Mouse (Mus musculus): ENCODE measurements at regions not wholly inside any gene's neighbourhood (a gene's known extent, or its start where the extent isn't known, plus 50 kb on each side); places are given as distances from the start of the nearest gene placed in this dataset.

GRCm38 (mm10) chr12:16075962-16076361, 259.2 kb upstream of the Trib2 start:
- Histone ChIP-seq H3K36me3 (ENCODE audit: control insufficient read depth, insufficient read depth, low read length) (no peaks in the 10 kb centered on the region), H3K27ac (ENCODE audit: low read length) (no peak overlapping the region), H3K4me3 (ENCODE audit: low read depth, low read length) (no peak overlapping the region), H3K27me3 (ENCODE audit: control insufficient read depth, insufficient read depth, low read length) (no peaks in the 10 kb centered on the region), H3K4me1 (ENCODE audit: control insufficient read depth, insufficient read depth, low read length) (no peaks in the 10 kb centered on the region), H3K4me2 (replicated peaks; ENCODE audit: low read depth, low read length) (no peak overlapping the region), H3K9me3 (ENCODE audit: control insufficient read depth, low read depth, low read length) (no peaks in the 10 kb centered on the region), H3K9ac (replicated peaks; ENCODE audit: low read depth, low read length) (no peak overlapping the region)
- ATAC-seq (ENCODE audit: insufficient number of reproducible peaks, insufficient read depth, low FRiP score, low read depth), result no peak
- 82% methylated on average over 2 of the region's 2 CpGs for WGBS

- Histone ChIP-seq H3K27ac (ENCODE audit: low read length) (no peak overlapping the region), H3K9me3 (ENCODE audit: control insufficient read depth, low read depth, low read length) (no peaks in the 10 kb centered on the region), H3K27me3 (ENCODE audit: control insufficient read depth, insufficient read depth, low read length) (no peaks in the 10 kb centered on the region), H3K4me2 (replicated peaks; ENCODE audit: low read depth, low read length) (no peak overlapping the region), H3K9ac (replicated peaks; ENCODE audit: low read depth, low read length) (no peak overlapping the region), H3K36me3 (ENCODE audit: control insufficient read depth, insufficient read depth, low read length) (no peaks in the 10 kb centered on the region), H3K4me1 (ENCODE audit: control insufficient read depth, insufficient read depth, low read length) (no peaks in the 10 kb centered on the region), H3K4me3 (ENCODE audit: low read depth, low read length) (no peak overlapping the region)
- 89% methylated on average over 13 of the region's 13 CpGs for WGBS
- no peak for ATAC-seq (ENCODE audit: insufficient number of reproducible peaks, insufficient read depth, low FRiP score, low read depth)
Measured at GRCm38 (mm10) chr12:16068940-16069339, 252.2 kb upstream of the Trib2 start.

- H3K27ac ChIP-seq (ENCODE audit: low read length), result no peak overlapping the region
- H3K9me3 ChIP-seq (ENCODE audit: control insufficient read depth, low read depth, low read length), result no peaks in the 10 kb centered on the region
- no peak overlapping the region for H3K4me2 ChIP-seq (replicated peaks; ENCODE audit: low read depth, low read length)
- no peaks in the 10 kb centered on the region for H3K27me3 ChIP-seq (ENCODE audit: control insufficient read depth, insufficient read depth, low read length)
- H3K4me1 ChIP-seq (ENCODE audit: control insufficient read depth, insufficient read depth, low read length), result no peaks in the 10 kb centered on the region
- H3K9ac ChIP-seq (replicated peaks; ENCODE audit: low read depth, low read length), result no peak overlapping the region
- 87% methylated on average over 7 of the region's 7 CpGs for WGBS
- no peaks in the 10 kb centered on the region for H3K36me3 ChIP-seq (ENCODE audit: control insufficient read depth, insufficient read depth, low read length)
- H3K4me3 ChIP-seq (ENCODE audit: low read depth, low read length), result no peak overlapping the region
- ATAC-seq (ENCODE audit: insufficient number of reproducible peaks, insufficient read depth, low FRiP score, low read depth), result no peak
Measured at GRCm38 (mm10) chr12:16062689-16063088, 246.0 kb upstream of the Trib2 start.

GRCm38 (mm10) chr12:16060461-16060860, 243.7 kb upstream of the Trib2 start:
- H3K36me3 ChIP-seq (ENCODE audit: control insufficient read depth, insufficient read depth, low read length), result no peaks in the 10 kb centered on the region
- H3K9me3 ChIP-seq (ENCODE audit: control insufficient read depth, low read depth, low read length), result no peaks in the 10 kb centered on the region
- no peaks in the 10 kb centered on the region for H3K27me3 ChIP-seq (ENCODE audit: control insufficient read depth, insufficient read depth, low read length)
- H3K4me3 ChIP-seq (ENCODE audit: low read depth, low read length), result no peak overlapping the region
- no peak overlapping the region for H3K9ac ChIP-seq (replicated peaks; ENCODE audit: low read depth, low read length)
- H3K4me1 ChIP-seq (ENCODE audit: control insufficient read depth, insufficient read depth, low read length), result no peaks in the 10 kb centered on the region
- H3K27ac ChIP-seq (ENCODE audit: low read length), result no peak overlapping the region
- 53% methylated on average over 5 of the region's 5 CpGs for WGBS
- no peak for ATAC-seq (ENCODE audit: insufficient number of reproducible peaks, insufficient read depth, low FRiP score, low read depth)
- H3K4me2 ChIP-seq (replicated peaks; ENCODE audit: low read depth, low read length), result no peak overlapping the region

DNA sequence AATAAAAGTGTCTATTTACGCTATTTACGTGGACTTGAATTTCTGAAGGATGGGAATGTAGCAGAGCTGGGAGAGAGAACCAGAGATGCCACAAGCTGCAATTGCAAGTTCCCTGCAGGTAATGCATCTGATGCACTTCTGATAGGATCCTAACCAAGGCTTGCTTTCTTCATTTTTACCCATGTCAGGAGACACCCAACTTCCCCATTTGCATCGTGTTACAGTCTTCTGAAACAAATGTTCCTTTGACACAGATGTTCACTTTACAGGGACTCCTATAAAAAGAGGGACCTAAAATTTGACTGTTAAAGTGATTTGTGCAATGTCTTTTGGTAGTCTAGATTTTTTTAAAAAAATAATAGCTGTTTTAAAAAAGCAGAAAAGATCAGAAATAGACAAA, 241.5 kb upstream of the Trib2 start:
- Histone ChIP-seq H3K4me2 (replicated peaks; ENCODE audit: low read depth, low read length) (no peak overlapping the region), H3K9ac (replicated peaks; ENCODE audit: low read depth, low read length) (no peak overlapping the region), H3K4me3 (ENCODE audit: low read depth, low read length) (no peak overlapping the region), H3K36me3 (ENCODE audit: control insufficient read depth, insufficient read depth, low read length) (no peaks in the 10 kb centered on the region), H3K27me3 (ENCODE audit: control insufficient read depth, insufficient read depth, low read length) (no peaks in the 10 kb centered on the region), H3K27ac (ENCODE audit: low read length) (no peak overlapping the region), H3K9me3 (ENCODE audit: control insufficient read depth, low read depth, low read length) (no peaks in the 10 kb centered on the region), H3K4me1 (ENCODE audit: control insufficient read depth, insufficient read depth, low read length) (no peaks in the 10 kb centered on the region)
- 82% methylated on average over 3 of the region's 3 CpGs for WGBS
- ATAC-seq (ENCODE audit: insufficient number of reproducible peaks, insufficient read depth, low FRiP score, low read depth), result no peak

- ATAC-seq (ENCODE audit: insufficient number of reproducible peaks, insufficient read depth, low FRiP score, low read depth), result no peak
- no peak overlapping the region for H3K4me3 ChIP-seq (ENCODE audit: low read depth, low read length)
- H3K4me1 ChIP-seq (ENCODE audit: control insufficient read depth, insufficient read depth, low read length), result no peaks in the 10 kb centered on the region
- no peaks in the 10 kb centered on the region for H3K27me3 ChIP-seq (ENCODE audit: control insufficient read depth, insufficient read depth, low read length)
- H3K9me3 ChIP-seq (ENCODE audit: control insufficient read depth, low read depth, low read length), result no peaks in the 10 kb centered on the region
- H3K36me3 ChIP-seq (ENCODE audit: control insufficient read depth, insufficient read depth, low read length), result no peaks in the 10 kb centered on the region
- H3K4me2 ChIP-seq (replicated peaks; ENCODE audit: low read depth, low read length), result no peak overlapping the region
- 77% methylated on average over 2 of the region's 2 CpGs for WGBS
- no peak overlapping the region for H3K27ac ChIP-seq (ENCODE audit: low read length)
- no peak overlapping the region for H3K9ac ChIP-seq (replicated peaks; ENCODE audit: low read depth, low read length)
Measured at GRCm38 (mm10) chr12:16056831-16057230, 240.1 kb upstream of the Trib2 start.

GRCm38 (mm10) chr12:16056216-16056615, 239.5 kb upstream of the Trib2 start:
- Histone ChIP-seq H3K36me3 (ENCODE audit: control insufficient read depth, insufficient read depth, low read length) (no peaks in the 10 kb centered on the region), H3K4me3 (ENCODE audit: low read depth, low read length) (no peak overlapping the region), H3K9ac (replicated peaks; ENCODE audit: low read depth, low read length) (no peak overlapping the region), H3K27me3 (ENCODE audit: control insufficient read depth, insufficient read depth, low read length) (no peaks in the 10 kb centered on the region), H3K4me1 (ENCODE audit: control insufficient read depth, insufficient read depth, low read length) (no peaks in the 10 kb centered on the region), H3K4me2 (replicated peaks; ENCODE audit: low read depth, low read length) (no peak overlapping the region), H3K9me3 (ENCODE audit: control insufficient read depth, low read depth, low read length) (no peaks in the 10 kb centered on the region), H3K27ac (ENCODE audit: low read length) (no peak overlapping the region)
- ATAC-seq (ENCODE audit: insufficient number of reproducible peaks, insufficient read depth, low FRiP score, low read depth), result no peak
- WGBS, result 62% methylated on average over 1 of the region's 1 CpGs

DNA sequence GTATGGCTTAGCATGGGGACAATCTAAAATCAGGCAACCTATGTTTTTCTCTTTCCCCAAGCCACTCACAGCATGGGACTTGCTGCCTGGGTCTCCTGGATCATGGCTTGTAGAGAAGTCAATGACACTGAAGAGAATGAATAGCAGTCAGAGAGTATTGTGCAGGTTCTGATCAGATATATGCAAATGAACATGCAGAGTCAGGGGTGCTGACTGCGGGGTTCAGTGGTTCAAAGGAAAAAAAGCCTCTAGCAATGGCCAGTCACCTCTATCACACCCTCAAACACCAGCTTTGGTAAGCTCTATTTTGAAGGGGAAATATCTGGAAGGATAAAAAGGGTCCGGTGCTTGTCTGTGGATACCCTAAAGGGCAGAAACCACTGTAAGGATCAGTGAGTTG, 237.9 kb upstream of the Trib2 start:
- 79% methylated on average over 2 of the region's 2 CpGs for WGBS
- no peak overlapping the region for H3K9ac ChIP-seq (replicated peaks; ENCODE audit: low read depth, low read length)
- H3K4me3 ChIP-seq (ENCODE audit: low read depth, low read length), result no peak overlapping the region
- no peaks in the 10 kb centered on the region for H3K36me3 ChIP-seq (ENCODE audit: control insufficient read depth, insufficient read depth, low read length)
- H3K4me2 ChIP-seq (replicated peaks; ENCODE audit: low read depth, low read length), result no peak overlapping the region
- H3K27ac ChIP-seq (ENCODE audit: low read length), result no peak overlapping the region
- no peak for ATAC-seq (ENCODE audit: insufficient number of reproducible peaks, insufficient read depth, low FRiP score, low read depth)
- no peaks in the 10 kb centered on the region for H3K27me3 ChIP-seq (ENCODE audit: control insufficient read depth, insufficient read depth, low read length)
- H3K4me1 ChIP-seq (ENCODE audit: control insufficient read depth, insufficient read depth, low read length), result no peaks in the 10 kb centered on the region
- H3K9me3 ChIP-seq (ENCODE audit: control insufficient read depth, low read depth, low read length), result no peaks in the 10 kb centered on the region

GRCm38 (mm10) chr12:16053735-16054134, 237.0 kb upstream of the Trib2 start:
- 72% methylated on average over 3 of the region's 3 CpGs for WGBS

More at GRCm38 (mm10) chr12:16053735-16054134, 237.0 kb upstream of the Trib2 start:
- no peak for ATAC-seq (ENCODE audit: insufficient number of reproducible peaks, insufficient read depth, low FRiP score, low read depth)
- Histone ChIP-seq H3K4me1 (ENCODE audit: control insufficient read depth, insufficient read depth, low read length) (no peaks in the 10 kb centered on the region), H3K27ac (ENCODE audit: low read length) (no peak overlapping the region), H3K36me3 (ENCODE audit: control insufficient read depth, insufficient read depth, low read length) (no peaks in the 10 kb centered on the region), H3K9me3 (ENCODE audit: control insufficient read depth, low read depth, low read length) (no peaks in the 10 kb centered on the region), H3K4me2 (replicated peaks; ENCODE audit: low read depth, low read length) (no peak overlapping the region), H3K27me3 (ENCODE audit: control insufficient read depth, insufficient read depth, low read length) (no peaks in the 10 kb centered on the region), H3K4me3 (ENCODE audit: low read depth, low read length) (no peak overlapping the region), H3K9ac (replicated peaks; ENCODE audit: low read depth, low read length) (no peak overlapping the region)
